Mouse (Mus musculus) hematopoietic multipotent progenitor cell, adult 10-12 weeks (in vitro differentiated cells): ENCODE results near the gene Cyp4a32. TPM values are rescaled to one million over a fixed set of nuclear protein-coding genes. Genes with fewer than 3 reads are reported as not detected.

ENCODE experiments used
- polyA plus RNA-seq: library from polyadenylated mRNA; stranded (reverse); fragments of >175 nt; gene quantifications from 2 replicates; pipeline ENCODE4 v1.2.3, GENCODE M21; 2012; ENCODE audit warnings: low replicate concordance

The Cyp4a32 gene
- polyA plus RNA-seq: not detected in 2 replicates

GRCm38 (mm10) chr4:115600611-115601010 lies at the start of gene Cyp4a32:
Gene Cyp4a32 (plus strand): TSS chr4:115600969.

GRCm38 (mm10) chr4:115563401-115563800 lies 37.4 kb upstream of the Cyp4a32 start, which contains the start of gene Cyp4a31:
Gene Cyp4a31 (plus strand): TSS chr4:115563649.

GRCm38 (mm10) chr4:115647580-115647979 lies 46.8 kb downstream of the Cyp4a32 start, which contains the start of gene Cyp4b1:
Gene Cyp4b1 (minus strand): TSS chr4:115647723.

Other genes with a start within 250 kb of the Cyp4a32 start
- not detected in 2 replicates for gene Cyp4a12b, start 189.3 kb upstream of the Cyp4a32 start, polyA plus RNA-seq
- gene Cyp4a30b, start 148.4 kb upstream of the Cyp4a32 start, polyA plus RNA-seq: not detected in 2 replicates
- gene Cyp4a14, start 104.8 kb upstream of the Cyp4a32 start, polyA plus RNA-seq: not detected in 2 replicates
- gene Cyp4a10, start 82.7 kb upstream of the Cyp4a32 start, polyA plus RNA-seq: not detected in 2 replicates
- not detected in 2 replicates for gene Cyp4a31, start 37.3 kb upstream of the Cyp4a32 start, polyA plus RNA-seq
- 0.30 TPM in 1 of 2 replicates, not detected in the other for gene Cyp4b1, start 46.8 kb downstream of the Cyp4a32 start, polyA plus RNA-seq
- 22.1 and 24.4 TPM in 2 replicates for gene Efcab14, start 136.8 kb downstream of the Cyp4a32 start, polyA plus RNA-seq
- gene Tex38, start 180.0 kb downstream of the Cyp4a32 start, polyA plus RNA-seq: not detected in 2 replicates
- gene Atpaf1, start 183.8 kb downstream of the Cyp4a32 start, polyA plus RNA-seq: 9.7 and 23.2 TPM in 2 replicates
- gene Mob3c, start 227.1 kb downstream of the Cyp4a32 start, polyA plus RNA-seq: 15.2 and 42.6 TPM in 2 replicates
- gene Mknk1, start 238.2 kb downstream of the Cyp4a32 start, polyA plus RNA-seq: 37.9 and 53.2 TPM in 2 replicates